ENCODE assay signal across 11 mouse cellular contexts in genomic region chr10:85655881-85656280, GRCm38 (mm10).
A peak's percentile ranks its signal among the peaks of the same experiment; 100 is the strongest.
DNase-seq lines count a peak whose midpoint lies in the region; ATAC-seq lines count a peak whose summit lies in the region.
"Had no signal": no experiment of that assay in that cellular context is flagged by ENCODE, and none has a peak within 500 bp of the region (broad histone marks: within the 10 kb centered on the region; RNA-seq: fewer than 3 reads in every experiment).

No protein-coding gene starts in this region.

- H3K4me1 ChIP-seq in limb, embryonic 13.5 days = peaks cover 7% of the 10 kb centered on the region
- H3K4me1 ChIP-seq in limb, embryonic 10.5 days = peaks cover 3% of the 10 kb centered on the region; the same call in 1 of the 2 replicates

- peak; percentile 43; the same call in 1 of the 2 replicates for ATAC-seq in limb, embryonic 13.5 days (ENCODE audit: low FRiP score, low read depth)

- no peak overlapping the region for H3K9ac ChIP-seq in limb, embryonic 13.5 days
- H3K9ac ChIP-seq: limb, embryonic 12.5 days had no signal

- intact Hi-C loops in heart, postnatal 36 days (cut with DNase I) = no loop called here

- no peak overlapping the region for H3K4me2 ChIP-seq in limb, embryonic 13.5 days (replicated peaks)
- H3K4me2 ChIP-seq: limb, embryonic 12.5 days had no signal

- no peak overlapping the region for H3K27ac ChIP-seq in limb, embryonic 13.5 days
- no peak overlapping the region for H3K27ac ChIP-seq in limb, embryonic 10.5 days
- H3K27ac ChIP-seq: limb, embryonic 12.5 days had no signal

- no peaks in the 10 kb centered on the region for H3K9me3 ChIP-seq in limb, embryonic 13.5 days
- H3K9me3 ChIP-seq in limb, embryonic 10.5 days (replicated peaks) = no peaks in the 10 kb centered on the region
- H3K9me3 ChIP-seq: limb, embryonic 12.5 days had no signal

- H3K4me3 ChIP-seq in limb, embryonic 13.5 days = no peak overlapping the region
- no peak overlapping the region for H3K4me3 ChIP-seq in limb, embryonic 10.5 days
- H3K4me3 ChIP-seq: erythroblast, embryonic 14.5 days; limb, embryonic 12.5 days had no signal

- H3K27me3 ChIP-seq in limb, embryonic 13.5 days = no peaks in the 10 kb centered on the region
- H3K27me3 ChIP-seq in limb, embryonic 10.5 days (ENCODE audit: low read depth, poor library complexity, severe bottlenecking) = no peaks in the 10 kb centered on the region
- H3K27me3 ChIP-seq: limb, embryonic 12.5 days had no signal

- 57% methylated on average over 4 of the region's 4 CpGs for WGBS in limb, embryonic 13.5 days
- 82% methylated on average over 4 of the region's 4 CpGs for WGBS in limb, embryonic 10.5 days

- peaks cover 9% of the 10 kb centered on the region; the same call in 1 of the 2 replicates for H3K36me3 ChIP-seq in limb, embryonic 13.5 days
- H3K36me3 ChIP-seq in limb, embryonic 10.5 days = no peaks in the 10 kb centered on the region

- DNase-seq in cerebellum, postnatal 10 days = peak; percentile 63 to 65
- DNase-seq in cerebellum, adult 9-11 months = no peak
- no peak for DNase-seq in limb, embryonic 10.5 days (ENCODE audit: low spot score)
- peak; percentile 6 to 17 for DNase-seq in heart, postnatal 36 days
- peak; percentile 30 for DNase-seq in mesoderm, embryonic 11.5 days (ENCODE audit: low read depth, low spot score)
- no peak for DNase-seq in testis, postnatal 14 days (ENCODE audit: low spot score)
- no peak for DNase-seq in right cerebral cortex, adult 2 months (ENCODE audit: low spot score in 2 of 2)
- DNase-seq: adrenal gland, adult 8-10 months had no signal

Comparison
In these comparisons a context has a peak if more than half of its experiments do, and no peak if none do; other contexts are left out.
1. DNase-seq: peak in cerebellum, postnatal 10 days (2 of 2), heart, postnatal 36 days (2 of 2) and mesoderm, embryonic 11.5 days (single experiment); none in cerebellum, adult 9-11 months (single experiment), limb, embryonic 10.5 days (single experiment), testis, postnatal 14 days (single experiment) and right cerebral cortex, adult 2 months (0 of 2).